Mouse (Mus musculus) MN1 (cell line): ENCODE results near the gene Pycard.
"Not testable (repeated sequence)": the region's sequence is repeated elsewhere in the genome, so short reads cannot be mapped to it uniquely, and the experiment has no call there.

ENCODE experiments used
- DNase-seq: peaks from one replicate; pipeline ENCODE4 v3.0.0-alpha.2; 2016; ENCODE audit warnings: low spot score

The Pycard gene

DNA sequence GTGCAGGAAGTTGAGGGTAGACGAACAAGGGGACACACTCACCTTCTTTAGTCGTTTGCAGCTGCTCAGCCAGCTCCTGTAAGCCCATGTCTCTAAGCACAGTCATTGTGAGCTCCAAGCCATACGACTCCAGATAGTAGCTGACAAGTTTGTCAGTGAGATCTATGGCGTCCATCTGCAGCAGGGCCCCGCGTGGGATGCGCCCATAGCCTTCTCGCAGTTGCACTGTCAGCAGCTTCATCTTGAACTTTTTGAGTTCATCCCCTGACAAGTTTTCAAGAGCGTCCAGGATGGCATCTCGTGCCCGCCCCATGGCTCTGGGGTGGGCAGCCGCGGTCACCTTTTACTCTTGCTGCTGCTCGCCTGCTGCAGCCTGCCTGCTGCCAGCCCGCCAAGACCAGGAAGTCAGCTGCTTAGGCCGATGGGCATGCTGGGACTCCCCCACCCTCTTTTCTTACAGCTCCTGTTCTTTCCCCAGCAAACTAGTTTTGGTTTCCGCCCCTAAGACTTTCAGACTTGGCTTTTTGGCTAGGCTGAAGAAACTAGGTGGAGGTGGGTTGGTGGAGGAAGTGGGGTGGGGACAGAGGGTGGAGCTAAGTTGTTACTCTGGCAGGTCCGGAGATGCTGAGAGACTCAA is at the start of gene Pycard:
Gene Pycard (minus strand): TSS at position 527 of the 637 bp plus-strand sequence.
- DNase-seq, result no peak

DNA sequence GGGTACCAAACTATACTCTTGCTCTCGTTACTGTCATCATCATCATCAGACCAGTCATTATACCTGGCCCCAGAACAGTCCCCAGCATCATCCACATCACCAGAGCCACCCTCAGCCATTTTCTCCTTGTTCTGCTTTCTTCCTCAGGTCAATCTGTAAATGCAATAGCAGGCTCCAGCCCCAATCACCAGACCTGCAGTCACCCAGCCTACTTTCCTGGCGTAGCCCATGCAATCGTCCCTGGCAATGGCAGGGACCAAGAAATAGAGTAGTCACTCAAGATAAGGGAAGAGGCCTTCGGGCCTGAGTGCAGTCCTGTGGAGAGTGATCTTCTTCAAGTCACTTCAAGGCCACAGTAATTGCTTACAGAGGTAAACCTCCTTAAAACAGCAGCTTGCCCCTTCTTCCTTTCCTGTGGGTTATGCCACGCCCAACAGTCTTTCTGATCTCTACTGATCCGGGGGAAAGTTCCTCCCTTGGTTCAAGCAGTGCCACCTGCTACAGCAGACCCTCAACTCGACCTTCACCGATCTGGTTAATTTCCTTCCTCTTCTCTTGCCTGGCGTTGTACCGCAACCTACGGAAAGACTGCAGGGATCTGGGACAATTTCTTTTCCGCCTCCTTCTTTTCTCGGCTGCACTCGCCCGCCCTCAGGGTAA is 48.6 kb upstream of the Pycard start:
- DNase-seq, result not testable (repeated sequence)

GRCm38 (mm10) chr7:128033616-128034015 is 39.9 kb upstream of the Pycard start:
- no peak for DNase-seq

- DNase-seq, result no peak
Observed at GRCm38 (mm10) chr7:128032989-128033293, 39.3 kb upstream of the Pycard start.

GRCm38 (mm10) chr7:128032290-128032988 is 38.8 kb upstream of the Pycard start:
- DNase-seq, result no peak

DNA sequence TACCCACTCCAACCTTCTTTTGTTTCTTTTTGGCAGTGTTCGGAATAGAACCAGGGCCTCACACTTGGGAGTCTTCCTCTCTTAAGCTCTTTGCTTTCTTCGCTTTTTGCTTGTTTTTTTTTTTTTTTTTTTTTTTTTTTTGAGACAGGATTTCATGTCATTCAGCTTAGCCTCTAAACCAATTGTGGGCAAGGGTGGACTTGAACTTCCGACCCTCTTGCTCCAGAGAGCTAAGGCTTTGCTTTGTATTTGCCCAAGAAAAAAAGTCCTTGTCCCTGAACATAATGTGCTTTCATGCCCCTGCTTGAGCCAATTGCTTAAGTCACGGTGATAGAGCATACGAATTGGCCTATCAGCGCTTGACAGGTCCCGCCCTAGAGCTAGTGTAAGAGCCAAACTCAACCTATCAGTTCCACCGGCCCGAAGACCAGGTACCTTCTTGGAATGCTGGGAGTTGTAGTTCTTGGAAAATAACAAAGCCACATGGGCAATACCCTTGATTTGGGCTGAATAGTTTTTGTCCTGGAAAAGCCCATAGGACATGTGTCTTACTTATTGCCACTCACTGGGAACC is 37.8 kb upstream of the Pycard start:
- no peak for DNase-seq

GRCm38 (mm10) chr7:128025381-128025780 is 31.7 kb upstream of the Pycard start:
- no peak for DNase-seq

GRCm38 (mm10) chr7:128024932-128025331 is 31.3 kb upstream of the Pycard start:
- no peak for DNase-seq

GRCm38 (mm10) chr7:128024364-128024763 is 30.7 kb upstream of the Pycard start:
- DNase-seq, result no peak

DNA sequence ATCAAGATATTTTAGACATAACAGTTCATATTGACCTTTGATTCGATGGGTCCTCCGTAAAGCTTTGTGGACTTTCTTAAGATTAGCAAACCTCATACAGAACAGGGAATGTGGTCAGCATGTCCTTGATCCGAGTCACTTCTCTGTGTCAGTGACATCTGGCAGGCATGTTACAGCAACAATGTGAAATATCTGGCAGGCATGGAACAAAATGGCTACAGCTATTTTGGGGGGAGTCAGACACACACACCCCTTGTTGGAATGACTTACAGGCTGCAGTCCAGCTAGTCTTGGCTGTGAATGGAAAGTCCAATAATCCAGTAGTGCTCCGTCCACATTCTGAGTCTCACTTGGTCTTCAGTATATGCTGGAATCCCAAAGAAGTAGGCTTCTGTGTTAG is 29.9 kb upstream of the Pycard start:
- DNase-seq, result no peak

- no peak for DNase-seq
Observed at GRCm38 (mm10) chr7:128022974-128023373, 29.3 kb upstream of the Pycard start.

- no peak for DNase-seq
Observed at GRCm38 (mm10) chr7:128019187-128019586, 25.5 kb upstream of the Pycard start.

- no peak for DNase-seq
Observed at GRCm38 (mm10) chr7:128018275-128018674, 24.6 kb upstream of the Pycard start.

- DNase-seq, result no peak
Observed at GRCm38 (mm10) chr7:128016650-128017049, 23.0 kb upstream of the Pycard start.

- DNase-seq, result not testable (repeated sequence)
Observed at GRCm38 (mm10) chr7:128016134-128016533, 22.5 kb upstream of the Pycard start.

- DNase-seq, result no peak
Observed at GRCm38 (mm10) chr7:128013116-128013515, 19.4 kb upstream of the Pycard start.

- DNase-seq, result no peak
Observed at GRCm38 (mm10) chr7:128012136-128012780, 18.6 kb upstream of the Pycard start.

DNA sequence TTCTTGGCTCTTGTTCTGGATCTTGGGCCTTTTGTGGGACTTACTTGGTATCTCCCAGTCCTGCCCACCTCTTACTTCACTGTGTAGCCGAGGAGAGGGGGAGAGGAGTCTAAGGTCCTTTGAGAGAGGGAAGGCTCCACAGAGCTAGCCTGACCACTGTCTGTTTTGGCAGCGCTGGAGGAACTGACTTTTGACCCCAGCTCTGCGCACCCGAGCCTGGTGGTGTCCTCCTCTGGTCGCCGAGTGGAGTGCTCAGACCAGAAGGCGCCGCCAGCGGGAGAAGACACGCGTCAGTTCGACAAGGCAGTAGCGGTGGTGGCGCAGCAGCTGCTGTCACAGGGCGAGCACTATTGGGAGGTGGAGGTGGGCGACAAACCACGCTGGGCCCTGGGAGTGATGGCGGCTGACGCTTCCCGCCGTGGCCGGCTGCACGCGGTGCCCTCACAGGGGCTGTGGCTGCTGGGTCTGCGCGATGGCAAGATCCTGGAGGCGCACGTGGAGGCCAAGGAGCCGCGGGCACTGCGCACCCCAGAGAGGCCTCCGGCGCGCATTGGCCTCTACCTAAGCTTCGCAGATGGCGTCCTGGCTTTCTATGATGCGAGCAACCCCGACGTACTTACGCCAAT is 16.2 kb upstream of the Pycard start:
- DNase-seq, result no peak

DNA sequence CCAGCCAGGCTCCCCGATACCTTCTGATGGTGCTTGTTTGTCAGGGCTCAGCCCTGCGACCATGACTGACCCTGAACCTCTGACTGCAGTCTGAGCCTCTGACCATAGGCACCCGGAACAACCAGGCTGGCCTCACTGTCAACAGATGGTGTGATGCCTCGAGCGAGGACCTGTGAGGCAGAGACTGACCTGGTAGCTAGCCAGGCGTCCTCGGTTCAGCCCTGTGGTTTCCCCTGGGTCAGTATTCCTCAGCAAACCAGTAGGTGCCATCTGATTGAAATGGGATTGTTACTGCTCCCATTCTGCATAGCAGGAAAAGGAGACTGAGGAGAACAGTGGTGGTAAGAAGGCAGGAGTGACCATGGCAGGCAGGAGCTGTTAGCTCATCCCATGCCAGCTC is 12.5 kb upstream of the Pycard start:
- no peak for DNase-seq

- no peak for DNase-seq
Observed at GRCm38 (mm10) chr7:128004487-128005362, 11.1 kb upstream of the Pycard start.

DNA sequence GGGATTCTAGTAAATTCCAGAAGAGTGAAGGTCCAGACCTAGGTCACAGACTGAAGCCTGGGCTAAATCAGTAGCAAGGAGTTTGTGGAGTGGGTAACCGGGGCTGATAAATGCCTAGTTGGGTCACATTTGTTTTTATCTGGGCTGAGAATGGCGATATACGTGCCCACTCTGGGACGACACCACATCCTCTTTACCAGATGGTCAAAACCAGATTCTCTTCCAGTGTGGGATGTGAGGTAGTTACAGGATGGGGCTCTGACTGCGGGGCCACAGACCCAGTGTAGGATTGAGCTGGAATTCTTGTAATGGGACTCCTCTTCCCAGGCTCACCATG is 10.5 kb upstream of the Pycard start:
- no peak for DNase-seq
